Mouse (Mus musculus) bone marrow macrophage, adult 2 months (primary cell): ENCODE data around the gene Abhd17b.

ENCODE experiments used
- CTCF ChIP-seq: IDR thresholded peaks from 2 replicates; pipeline ENCODE4 v1.5.1; 2012; ENCODE audit warnings: low read depth, mild to moderate bottlenecking, low read length, moderate library complexity
- POLR2A ChIP-seq: IDR thresholded peaks from 2 replicates; pipeline ENCODE4 v1.6.1; 2012; ENCODE audit warnings: mild to moderate bottlenecking, low read depth, low read length, borderline replicate concordance

DNA sequence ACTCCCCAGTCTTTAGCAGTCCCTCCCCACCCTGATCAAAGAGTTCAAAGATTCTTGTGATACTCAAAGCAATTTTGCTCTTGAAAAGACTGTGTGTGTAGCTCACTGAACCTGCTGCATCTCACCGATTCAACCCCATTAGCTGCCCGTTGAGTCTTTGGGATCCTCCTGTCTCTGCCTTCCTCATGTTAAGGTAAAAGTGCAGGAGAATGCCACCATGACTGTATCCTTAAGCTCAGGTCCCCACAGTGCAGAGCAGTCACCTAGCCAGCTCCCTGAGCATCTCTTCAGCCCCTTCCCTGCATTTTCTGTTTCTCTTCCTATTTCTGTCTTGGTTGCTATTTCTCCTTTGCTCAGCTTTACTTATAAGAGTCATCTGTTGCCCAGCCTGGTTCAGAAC, 80.2 kb downstream of the Abhd17b start:
- no peak for TF ChIP-seq CTCF
- TF ChIP-seq POLR2A: no peak
